Mouse (Mus musculus) T-helper 2 cell (primary cell): ENCODE data around the gene Glp2r.

Experiments used
- in situ Hi-C: fragments of 300-600 bp; cut with MboI, MseI; formaldehyde crosslinking; loops from one replicate; pipeline ENCODE4 v1.15.1; 2025; ENCODE audit warnings: high pct_unique_total_duplicates

Glp2r gene

DNA sequence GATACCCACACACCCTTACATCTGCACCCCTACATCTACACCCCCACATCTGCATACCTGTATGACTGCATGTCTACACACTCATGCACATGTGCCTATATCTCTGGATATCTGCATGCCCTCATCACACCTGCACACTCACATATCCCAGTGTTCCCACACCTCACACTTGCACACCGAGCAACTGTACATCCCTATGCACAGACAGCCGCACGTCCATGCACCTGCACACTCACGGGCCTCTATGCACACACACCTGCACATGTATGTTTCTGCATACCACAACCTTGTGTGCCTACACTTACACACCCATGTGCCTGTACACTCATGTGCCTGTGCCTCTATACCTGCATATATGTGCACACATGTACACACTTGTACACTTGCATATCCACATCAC, 107.5 kb downstream of the Glp2r start:
- in situ Hi-C loops, result no loop called here

- in situ Hi-C loops, result no loop called here
Measured at GRCm38 (mm10) chr11:67661465-67661864, 109.5 kb downstream of the Glp2r start.

- in situ Hi-C loops, result loop anchor here (10.0 kb wide), 1 partner anchor 213 kb away; no protein-coding TSS in a partner anchor
Measured at GRCm38 (mm10) chr11:67657685-67658382, 113.1 kb downstream of the Glp2r start.

DNA sequence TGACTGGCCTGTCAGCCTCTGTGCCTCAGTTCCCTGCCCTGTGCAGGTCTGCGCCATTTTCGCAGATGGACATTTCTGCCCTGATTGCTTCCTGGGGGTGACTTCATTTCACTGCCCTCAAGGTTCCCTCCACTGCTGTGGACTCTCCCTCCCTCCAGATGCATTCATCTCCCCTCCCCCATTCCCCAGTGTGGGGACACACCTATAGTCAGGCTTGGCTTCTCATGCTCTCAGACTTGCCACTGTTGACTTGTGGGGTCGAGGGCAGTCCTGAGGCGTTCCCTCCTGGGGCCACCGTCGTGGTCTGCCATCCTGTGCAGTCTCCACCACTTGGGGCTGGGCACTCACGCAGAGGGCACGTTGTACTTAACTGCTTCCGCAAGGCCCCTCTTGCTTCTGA, 114.1 kb downstream of the Glp2r start:
- in situ Hi-C loops, result loop anchor here (10.0 kb wide), 1 partner anchor 212 kb away; no protein-coding TSS in a partner anchor

- in situ Hi-C loops, result loop anchor here (10.0 kb wide), 1 partner anchor 212 kb away; no protein-coding TSS in a partner anchor
Measured at GRCm38 (mm10) chr11:67656366-67656765, 114.6 kb downstream of the Glp2r start.

GRCm38 (mm10) chr11:67655236-67655959, 115.6 kb downstream of the Glp2r start:
- in situ Hi-C loops, result loop anchor here (10.0 kb wide), 1 partner anchor 211 kb away; no protein-coding TSS in a partner anchor

GRCm38 (mm10) chr11:67654514-67654913, 116.4 kb downstream of the Glp2r start:
- in situ Hi-C loops, result loop anchor here (10.0 kb wide), 1 partner anchor 210 kb away; no protein-coding TSS in a partner anchor

DNA sequence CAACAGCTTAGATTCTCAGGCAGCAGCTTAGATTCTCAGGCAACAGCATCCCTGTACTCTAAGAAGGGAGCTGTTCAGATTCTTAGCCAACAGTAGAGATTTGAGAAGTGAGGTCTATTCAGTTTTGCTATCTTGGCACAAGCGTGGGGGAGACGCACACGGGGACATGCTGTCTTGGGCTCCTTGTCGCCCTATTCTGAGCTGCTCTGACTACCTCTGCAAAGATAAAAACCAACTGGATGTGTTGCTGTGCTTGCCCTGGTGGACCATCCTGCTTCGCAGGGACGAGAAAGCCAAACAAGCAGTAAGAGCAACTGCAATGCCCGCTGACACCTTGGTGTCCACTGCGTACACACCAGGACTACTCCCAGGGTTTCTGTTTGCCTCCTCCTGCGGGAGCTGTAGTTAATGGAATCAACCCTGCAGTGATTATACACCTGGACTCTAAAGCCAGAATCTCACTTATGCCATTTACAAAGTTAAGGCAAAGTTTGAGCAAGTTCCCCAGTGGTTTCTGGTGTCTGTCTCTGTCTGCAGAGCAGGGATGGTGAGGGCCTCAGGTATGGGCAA, 117.3 kb downstream of the Glp2r start:
- in situ Hi-C loops, result loop anchor here (10.0 kb wide), 1 partner anchor 209 kb away; no protein-coding TSS in a partner anchor

DNA sequence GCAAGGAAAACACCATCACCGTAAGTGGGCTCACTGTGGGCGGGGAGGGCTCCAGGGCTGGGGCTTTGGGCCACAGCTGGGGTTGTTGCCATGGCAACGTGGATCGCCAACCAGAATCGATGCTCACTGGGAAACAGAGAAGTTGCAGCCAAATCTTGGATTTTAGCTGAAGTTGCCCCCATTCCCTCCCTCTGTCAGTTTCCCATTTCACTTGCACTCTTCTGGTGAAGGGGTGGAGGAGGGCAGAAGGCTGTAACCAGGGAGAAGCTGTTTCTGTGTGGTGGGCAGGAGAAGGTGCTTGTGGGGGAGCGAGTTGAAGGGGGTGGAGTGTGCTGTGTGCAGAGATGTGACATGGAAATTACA, 118.1 kb downstream of the Glp2r start:
- in situ Hi-C loops, result loop anchor here (10.0 kb wide), 1 partner anchor 208 kb away; no protein-coding TSS in a partner anchor

- in situ Hi-C loops, result loop anchor here (10.0 kb wide), 1 partner anchor 208 kb away; no protein-coding TSS in a partner anchor
Measured at GRCm38 (mm10) chr11:67652194-67652892, 118.6 kb downstream of the Glp2r start.

DNA sequence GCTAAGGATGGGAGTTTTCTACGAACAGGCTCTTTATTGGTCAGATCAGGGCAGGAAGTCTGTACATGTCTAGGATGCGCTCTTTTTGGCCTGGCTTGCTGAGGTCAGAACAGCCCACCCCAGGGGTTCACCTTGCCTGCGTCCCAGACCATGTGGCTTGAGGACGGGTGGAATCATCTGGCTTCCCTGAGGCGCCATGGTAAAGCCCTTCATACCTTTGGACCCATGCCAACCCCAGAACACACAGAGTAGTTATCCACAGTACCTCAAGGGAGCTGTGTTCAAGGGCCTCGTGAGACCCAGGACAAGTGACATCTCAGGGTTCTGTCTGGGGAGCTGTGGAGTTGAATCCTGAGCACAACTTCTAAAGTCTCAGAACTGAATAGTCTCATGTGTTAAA, 119.2 kb downstream of the Glp2r start:
- in situ Hi-C loops, result loop anchor here (10.0 kb wide), 1 partner anchor 207 kb away; no protein-coding TSS in a partner anchor

- in situ Hi-C loops, result loop anchor here (10.0 kb wide), 1 partner anchor 205 kb away; no protein-coding TSS in a partner anchor
Measured at GRCm38 (mm10) chr11:67649971-67650707, 120.8 kb downstream of the Glp2r start.

DNA sequence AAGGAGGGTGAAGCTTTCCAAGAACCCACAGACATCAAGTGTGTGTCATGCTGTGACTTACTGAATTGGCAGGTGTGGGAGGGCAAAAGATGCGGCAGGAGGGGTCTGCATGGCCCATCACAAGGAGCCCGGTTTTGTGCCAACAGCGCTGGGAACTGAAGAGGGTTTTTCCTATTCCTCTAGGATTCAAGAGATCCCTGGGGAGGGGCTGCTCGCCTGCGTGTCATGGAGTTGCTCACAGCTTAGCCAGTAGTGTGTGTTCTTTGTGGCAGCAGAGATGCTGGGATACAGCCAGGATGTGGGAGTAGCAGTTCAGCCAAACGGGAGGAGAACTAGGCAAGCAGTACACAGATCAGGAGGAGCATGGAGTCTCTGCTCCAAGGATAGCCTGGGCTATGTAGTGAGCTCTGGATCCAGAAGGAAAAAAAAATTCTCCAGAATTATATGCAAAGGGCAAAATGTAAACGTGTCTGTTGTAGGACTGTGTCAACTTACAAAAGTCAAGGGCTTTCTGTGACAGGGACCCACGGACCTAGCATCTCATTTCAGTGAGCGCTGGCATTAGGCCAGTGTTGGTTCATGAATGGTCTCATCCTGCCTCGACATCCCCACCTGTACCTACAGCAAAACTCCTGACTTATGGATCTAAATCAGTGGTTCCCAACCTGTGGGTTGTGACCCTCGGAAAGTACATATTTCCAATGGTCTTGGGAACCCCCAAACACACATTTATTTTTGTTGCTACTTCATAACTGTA, 122.1 kb downstream of the Glp2r start:
- in situ Hi-C loops, result no loop called here

DNA sequence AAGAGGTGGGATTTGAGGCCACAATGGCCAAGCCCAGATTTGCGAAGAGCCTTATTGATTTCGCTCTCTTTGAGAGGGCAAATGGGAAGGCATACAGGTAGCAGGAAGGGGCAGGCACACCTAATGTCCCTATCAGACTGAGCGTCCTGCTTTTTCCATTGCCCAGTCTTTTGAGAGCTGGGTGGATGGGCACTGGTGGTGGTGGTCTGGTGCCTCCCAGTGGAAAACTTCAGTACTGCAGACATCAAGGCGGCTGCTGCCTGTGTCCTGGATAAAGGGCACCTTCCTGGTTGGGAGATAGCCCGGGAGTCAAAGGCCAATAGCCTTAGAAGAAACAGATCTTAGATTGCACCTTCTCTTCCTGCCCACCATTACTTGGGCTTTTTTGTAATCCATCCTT, 123.2 kb downstream of the Glp2r start:
- in situ Hi-C loops, result no loop called here

DNA sequence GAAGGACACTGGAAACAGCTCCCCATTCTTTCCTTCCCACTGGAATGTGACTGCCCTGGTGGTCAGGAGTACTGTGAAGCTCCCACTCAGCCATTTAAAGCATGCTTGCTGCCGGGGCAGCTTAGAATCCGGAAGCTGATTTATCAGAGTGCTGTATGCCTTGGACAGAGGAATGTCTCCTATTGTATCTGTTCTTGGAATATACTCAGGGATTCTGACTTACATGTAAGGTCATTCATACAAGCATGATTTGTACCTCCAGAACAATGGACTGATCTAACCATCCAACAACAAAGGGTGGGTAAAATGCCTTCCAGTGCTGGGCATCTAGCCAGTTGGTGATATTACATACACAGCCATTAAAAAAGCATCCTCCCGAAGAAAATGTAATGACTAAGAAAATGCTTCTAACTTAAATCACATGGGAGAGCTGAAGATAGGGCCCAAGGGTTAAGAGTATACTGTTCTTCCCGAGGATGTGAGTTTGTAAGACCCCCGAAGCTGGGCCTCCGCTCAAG, 126.3 kb downstream of the Glp2r start:
- in situ Hi-C loops, result no loop called here

GRCm38 (mm10) chr11:67643465-67643864, 127.5 kb downstream of the Glp2r start:
- in situ Hi-C loops, result no loop called here

- in situ Hi-C loops, result no loop called here
Measured at GRCm38 (mm10) chr11:67642835-67643234, 128.1 kb downstream of the Glp2r start.

DNA sequence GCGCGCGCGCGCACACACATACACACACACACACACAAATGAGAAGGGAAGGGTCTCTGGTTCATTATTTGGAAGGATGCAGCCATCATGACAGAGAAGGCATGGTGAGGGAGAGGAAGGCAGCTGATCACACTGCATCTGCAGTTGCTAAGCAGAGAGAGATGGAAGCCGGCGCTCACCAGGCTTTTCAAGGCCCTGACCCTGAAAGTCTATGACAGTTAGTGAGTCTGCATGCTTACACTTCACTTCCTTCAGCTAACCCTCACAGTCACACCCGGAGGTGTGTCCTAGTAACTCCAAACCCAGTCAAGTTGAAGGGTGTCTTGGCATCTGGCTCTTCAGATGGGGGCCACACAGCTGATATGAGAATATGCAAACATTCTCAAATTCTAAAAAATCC, 128.5 kb downstream of the Glp2r start:
- in situ Hi-C loops, result no loop called here

- in situ Hi-C loops, result no loop called here
Measured at GRCm38 (mm10) chr11:67640299-67640698, 130.7 kb downstream of the Glp2r start.

GRCm38 (mm10) chr11:67638401-67638800, 132.6 kb downstream of the Glp2r start:
- in situ Hi-C loops, result no loop called here
